Mouse (Mus musculus) ovary, postnatal 36 days (tissue): ENCODE data around the gene Hsf2bp.

ENCODE experiments used
- DNase-seq: peaks from one replicate; pipeline ENCODE4 v3.0.0; 2022; ENCODE audit warnings: low spot score, mixed read lengths

The Hsf2bp gene

GRCm38 (mm10) chr17:31937141-31937554, 99.0 kb downstream of the Hsf2bp start:
- no peak for DNase-seq

DNA sequence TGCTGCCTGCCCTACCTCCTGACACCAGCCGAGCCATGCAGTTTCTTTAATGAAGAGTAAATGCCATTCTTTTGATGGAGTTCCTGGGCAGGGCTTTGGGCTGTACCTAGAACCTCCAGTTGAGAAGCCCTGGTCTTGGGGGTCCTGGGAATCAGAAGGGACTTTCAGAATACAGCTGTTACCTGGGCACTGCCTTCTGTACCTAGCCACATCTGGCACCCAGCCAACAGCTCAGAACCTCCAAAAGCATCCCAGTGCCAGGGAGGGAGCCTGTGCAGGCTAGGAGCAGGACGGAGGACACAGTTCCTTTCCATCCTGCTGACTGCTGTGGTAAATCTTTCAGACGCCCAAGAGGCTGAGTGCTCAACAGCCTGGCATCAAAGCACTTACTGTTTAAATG, 100.3 kb downstream of the Hsf2bp start:
- no peak for DNase-seq

DNA sequence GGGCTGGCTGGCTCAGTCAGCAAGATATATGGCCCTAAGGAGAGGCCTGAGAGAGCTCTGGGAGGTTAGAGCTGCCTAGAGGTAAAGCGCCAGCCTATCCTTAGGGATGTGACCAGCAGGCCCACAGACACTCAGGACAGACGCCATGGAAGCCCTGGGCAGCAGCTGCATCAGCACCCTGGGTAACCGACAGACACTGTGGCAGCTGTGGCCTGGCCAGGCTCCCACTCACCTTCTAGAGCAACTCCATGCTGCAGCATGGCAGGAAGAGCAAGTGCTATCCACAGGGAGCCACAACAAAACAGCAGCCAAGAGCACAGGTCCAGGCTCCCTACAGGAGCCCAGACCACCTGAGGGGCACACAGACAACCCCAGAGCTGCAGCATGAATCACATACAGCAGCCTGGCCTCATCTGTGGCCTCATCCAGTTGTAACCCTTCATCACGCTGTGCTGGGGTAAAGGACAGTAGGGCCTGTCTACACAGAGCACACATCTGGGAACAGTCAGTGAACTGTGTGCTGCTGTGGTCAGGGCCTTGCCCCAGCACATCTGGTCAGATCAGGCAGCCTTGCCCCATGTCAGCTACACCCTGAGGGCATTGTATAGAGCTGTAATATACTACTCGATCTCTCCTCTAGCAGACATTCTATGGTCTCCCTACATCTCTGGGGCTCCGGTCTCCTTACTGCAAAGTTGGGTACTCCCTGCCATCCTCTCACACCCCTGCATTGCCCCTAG, 100.9 kb downstream of the Hsf2bp start:
- no peak for DNase-seq

DNA sequence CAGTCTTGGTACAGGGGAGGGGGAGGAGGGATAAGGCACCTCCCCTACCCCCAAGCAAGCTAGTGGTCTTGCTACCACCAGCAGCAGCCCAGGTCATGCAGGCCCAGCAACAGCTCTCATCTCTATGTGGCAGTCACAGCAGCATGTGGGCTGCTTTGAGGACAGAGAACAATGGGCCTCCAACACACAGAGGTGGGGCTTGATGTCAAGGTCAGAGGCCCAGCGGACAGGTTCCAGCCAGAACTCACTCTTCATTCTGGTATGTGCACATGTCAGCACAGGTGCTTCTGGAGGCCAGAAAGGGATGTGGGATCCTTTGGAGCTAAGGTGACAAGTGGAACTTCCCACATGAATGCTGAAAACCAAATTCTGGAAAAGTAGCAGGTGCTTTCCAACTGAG, 102.2 kb downstream of the Hsf2bp start:
- no peak for DNase-seq

DNA sequence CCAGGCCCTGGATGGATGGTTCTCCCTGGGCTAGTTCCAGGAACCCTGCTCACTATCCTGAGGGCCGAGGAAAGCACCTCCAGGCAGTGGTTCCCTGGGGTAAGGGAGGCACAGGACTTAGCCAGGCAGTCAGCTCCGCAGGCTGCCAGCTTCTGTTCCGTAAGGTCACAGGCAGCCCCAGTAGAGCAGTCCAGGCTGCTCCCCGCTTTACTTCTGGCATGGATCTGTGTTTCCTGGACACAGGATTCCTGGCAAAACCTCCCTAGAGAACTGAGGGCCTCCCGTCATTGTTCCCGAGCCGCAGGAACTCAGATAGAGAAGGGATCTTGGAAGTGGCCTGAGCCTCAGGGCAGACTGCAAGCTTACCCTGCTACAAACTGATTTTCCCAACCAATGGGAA, 104.7 kb downstream of the Hsf2bp start:
- no peak for DNase-seq

- DNase-seq, result no peak
These were observed 106.1 kb downstream of the Hsf2bp start for GRCm38 (mm10) chr17:31929844-31930715.

GRCm38 (mm10) chr17:31929032-31929431, 107.1 kb downstream of the Hsf2bp start:
- DNase-seq, result no peak

DNA sequence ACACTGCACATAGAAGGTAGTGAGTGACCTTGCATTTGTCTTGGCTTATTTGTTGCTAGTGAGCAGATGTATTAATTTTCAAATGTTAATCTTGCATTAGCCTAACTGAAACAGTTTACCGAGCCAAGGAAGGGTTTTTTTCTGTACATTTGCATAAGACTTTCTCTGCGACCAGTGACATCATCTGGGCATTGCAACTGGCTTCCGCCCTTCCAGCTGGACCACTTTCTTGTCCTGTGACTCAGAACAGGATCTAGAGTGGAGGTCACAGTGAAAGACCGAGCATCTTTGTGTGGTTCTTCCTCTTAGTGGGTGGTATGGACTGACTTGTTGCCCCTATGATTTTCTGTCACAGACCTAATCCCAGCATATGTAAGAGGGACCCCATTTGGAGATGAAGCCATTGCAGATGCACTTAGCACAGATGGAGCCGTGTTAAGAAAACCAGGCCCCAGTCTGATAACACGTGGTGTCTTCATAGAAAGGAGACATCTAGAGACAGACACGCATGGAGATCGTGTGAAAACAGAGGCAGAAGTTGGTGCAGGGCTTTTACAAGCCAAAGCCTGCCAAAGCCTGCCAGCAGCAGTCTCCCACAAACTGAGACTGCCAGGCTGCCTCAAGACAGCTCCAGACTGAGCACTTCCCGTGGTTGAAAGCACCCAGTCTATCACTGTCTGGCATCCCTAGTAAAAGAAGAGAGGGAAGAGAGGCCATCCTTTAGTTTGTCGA, 108.1 kb downstream of the Hsf2bp start:
- no peak for DNase-seq

- no peak for DNase-seq
These were observed 111.9 kb downstream of the Hsf2bp start for GRCm38 (mm10) chr17:31924229-31924628.

DNA sequence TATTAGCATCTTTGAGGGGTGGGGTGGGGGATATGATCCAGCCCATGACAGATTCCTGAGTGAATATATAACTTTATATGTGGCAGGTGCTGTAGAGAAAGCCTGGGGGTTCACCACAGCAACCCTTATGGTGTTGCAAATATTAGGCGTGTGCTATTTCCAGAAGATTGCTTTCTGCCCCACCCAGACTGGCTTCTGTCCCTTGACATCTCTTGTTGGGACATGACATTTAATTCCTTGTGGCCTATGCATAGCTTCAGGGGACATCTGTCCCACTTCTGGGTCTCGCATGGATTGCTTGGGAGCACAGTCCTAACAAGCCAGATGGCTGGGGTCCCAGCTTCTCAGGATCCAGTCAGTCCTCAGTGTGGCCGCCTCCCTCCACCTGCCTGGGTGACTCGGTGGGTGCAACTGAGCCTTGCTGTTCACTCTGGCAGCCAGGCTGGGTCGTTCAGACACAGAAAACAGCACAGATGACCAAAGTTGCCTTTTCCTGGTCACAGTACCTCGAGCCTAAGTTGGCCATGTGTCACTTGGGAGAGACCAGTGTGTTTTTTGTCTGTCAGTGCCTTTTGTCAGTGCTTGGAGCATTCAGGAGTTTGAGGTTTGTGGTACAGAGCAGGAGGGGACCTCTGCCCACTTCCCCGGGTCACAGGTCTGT, 112.7 kb downstream of the Hsf2bp start:
- no peak for DNase-seq

DNA sequence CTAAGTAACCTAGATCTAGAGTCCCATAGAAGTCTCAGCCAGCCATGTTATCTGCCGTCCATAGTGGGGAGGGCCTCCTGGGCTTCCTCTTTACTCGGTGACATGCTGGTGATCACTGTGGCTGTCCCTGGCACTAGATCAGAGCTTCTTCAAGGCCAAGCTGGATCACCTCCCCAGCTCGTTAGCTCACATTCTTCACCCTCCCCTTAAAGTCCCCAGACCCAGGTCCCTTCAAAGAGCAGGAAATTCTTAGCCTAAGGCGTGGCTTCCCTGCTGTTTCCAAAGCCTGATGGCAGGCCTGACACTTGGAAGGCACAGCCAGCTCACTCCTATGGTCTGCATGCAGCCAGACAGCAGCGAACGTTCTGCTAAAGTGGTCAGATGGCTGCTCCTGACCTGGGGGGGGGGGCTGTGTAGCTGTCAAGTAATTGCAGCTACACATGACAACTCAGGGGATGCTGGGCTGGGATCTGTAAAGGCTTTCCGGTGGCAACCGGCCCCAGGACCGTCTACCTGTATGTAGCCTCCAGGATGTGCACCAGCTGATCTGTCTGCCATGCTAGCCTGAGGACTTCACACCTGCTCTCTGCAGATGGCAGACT, 115.5 kb downstream of the Hsf2bp start:
- no peak for DNase-seq

- DNase-seq, result no peak
These were observed 116.5 kb downstream of the Hsf2bp start for GRCm38 (mm10) chr17:31919599-31919998.

GRCm38 (mm10) chr17:31918374-31918773, 117.8 kb downstream of the Hsf2bp start:
- no peak for DNase-seq

GRCm38 (mm10) chr17:31916461-31916775, 119.7 kb downstream of the Hsf2bp start:
- no peak for DNase-seq

- no peak for DNase-seq
These were observed 120.2 kb downstream of the Hsf2bp start for GRCm38 (mm10) chr17:31915756-31916460.

- no peak for DNase-seq
These were observed 121.8 kb downstream of the Hsf2bp start for GRCm38 (mm10) chr17:31914323-31914722.

GRCm38 (mm10) chr17:31912881-31913662, 123.1 kb downstream of the Hsf2bp start:
- DNase-seq, result no peak

GRCm38 (mm10) chr17:31912387-31912786, 123.8 kb downstream of the Hsf2bp start:
- no peak for DNase-seq

DNA sequence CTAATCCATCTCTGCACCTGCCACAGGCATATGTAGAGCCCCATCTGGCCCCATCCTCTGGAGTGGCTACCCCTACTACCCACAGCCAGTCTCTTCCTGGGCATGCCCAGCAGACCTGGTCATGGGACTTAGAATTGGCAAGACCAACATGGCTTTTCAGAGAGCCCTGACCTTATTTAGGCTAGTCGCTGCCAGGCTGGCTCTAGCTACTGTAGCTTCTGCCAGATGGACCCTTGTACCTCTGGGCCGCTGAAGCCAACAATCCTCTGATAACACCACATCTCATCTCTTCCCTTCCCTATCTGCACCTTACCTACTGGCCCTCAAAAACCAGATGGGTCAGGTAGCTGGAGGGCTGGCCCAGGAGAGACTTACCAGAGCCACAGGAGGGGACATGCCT, 127.2 kb downstream of the Hsf2bp start:
- DNase-seq, result no peak

DNA sequence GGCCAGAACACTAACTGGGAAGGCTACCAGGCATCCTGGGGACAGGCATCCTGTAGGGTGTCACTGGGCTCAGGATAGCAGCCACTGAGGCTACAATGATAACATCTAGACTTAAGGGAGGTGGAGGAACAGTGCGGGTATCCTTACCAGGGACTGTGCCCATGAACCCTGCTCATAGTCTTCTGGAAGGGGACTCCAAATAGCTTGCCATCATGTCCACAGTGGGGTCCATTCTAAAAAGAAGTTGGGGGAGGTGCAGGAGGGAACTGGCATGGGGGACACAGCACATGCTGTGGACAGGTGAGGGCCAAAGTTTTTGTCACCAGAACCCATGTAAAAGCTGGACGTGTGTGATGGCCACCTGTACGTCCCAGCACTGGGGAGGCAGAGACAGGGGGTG, 129.7 kb downstream of the Hsf2bp start:
- DNase-seq, result peak; percentile 2
